Mouse (Mus musculus) E14TG2a.4 (cell line): ENCODE data around the gene Slc30a2.

Experiments used
- CTCF ChIP-seq: conservative IDR thresholded peaks from 2 replicates; pipeline ENCODE4 v1.5.1; 2014; ENCODE audit warnings: low read length
- POU5F1 ChIP-seq: IDR thresholded peaks from 2 replicates; pipeline ENCODE4 v1.6.1; 2014; ENCODE audit warnings: low read length, borderline replicate concordance

DNA sequence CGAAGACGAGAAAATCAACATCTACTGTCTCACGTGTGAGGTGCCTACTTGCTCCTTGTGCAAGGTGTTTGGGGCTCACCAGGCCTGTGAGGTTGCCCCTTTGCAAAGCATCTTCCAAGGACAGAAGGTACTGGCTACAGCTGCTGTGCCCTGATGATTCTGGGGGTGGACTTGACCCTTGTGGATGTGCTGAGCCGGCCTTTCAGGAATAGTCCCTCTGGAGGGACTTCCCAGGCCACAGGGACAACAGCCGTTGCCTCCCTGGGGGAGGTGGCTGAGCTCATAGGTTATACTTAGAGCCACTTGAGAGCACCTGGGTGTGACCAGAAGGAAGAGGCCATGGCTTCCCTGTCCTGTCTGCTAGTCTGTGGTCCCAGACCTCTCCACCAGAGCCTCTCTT lies 23.3 kb upstream of the Slc30a2 start:
- TF ChIP-seq CTCF: no peak
- TF ChIP-seq POU5F1: no peak
